Comparison of ENCODE assay signal across 9 mouse cellular contexts in genomic region chr19:47259581-47259980, GRCm38 (mm10).
DNase-seq lines count a peak whose midpoint lies in the region; ATAC-seq and TF ChIP-seq lines count a peak whose summit lies in the region.
"Had no signal": no experiment of that assay in that cellular context is flagged by ENCODE, and none has a peak within 500 bp of the region (broad histone marks: within the 10 kb centered on the region; RNA-seq: fewer than 3 reads in every experiment).

No protein-coding gene starts in this region.

- no peak for ATAC-seq in CD4-positive, CD25-positive, alpha-beta regulatory T cell, adult 4 months

- H3K9ac ChIP-seq in CH12.LX (ENCODE audit: insufficient read depth, low read depth) = no peak overlapping the region
- H3K9ac ChIP-seq: hindbrain, embryonic 15.5 days had no signal

- no peak for TF ChIP-seq EP300 in CH12.LX (IDR thresholded peaks at IDR 0.05; ENCODE audit: low read length)

- H3K27ac ChIP-seq in CH12.LX (ENCODE audit: insufficient read depth, low read depth) = no peak overlapping the region
- H3K27ac ChIP-seq: hindbrain, embryonic 15.5 days had no signal

- in situ Hi-C loops in CH12.LX (cut with MboI; ENCODE audit: low pct_ligation_motif_present, low pct_unique_long_range_greater_than_20kb, low sequenced_read_pairs) = no loop called here

- peak; percentile 54 for DNase-seq in CD4-positive, CD25-positive, alpha-beta regulatory T cell, adult 2 months (ENCODE audit: low read depth, low spot score)
- peak; percentile 44 for DNase-seq in CH12.LX (ENCODE audit: extremely low read depth)
- peak; percentile 71 for DNase-seq in embryo, embryonic 9.5 days (ENCODE audit: extremely low spot score)
- DNase-seq in kidney, adult 18-20 months = peak; percentile 53
- DNase-seq in lung, postnatal 36 days = peak; percentile 56
- DNase-seq in urinary bladder, postnatal 10 days (ENCODE audit: low spot score) = no peak
- DNase-seq in frontal cortex, postnatal 36 days (ENCODE audit: low spot score in 2 of 2) = no peak

- dilution Hi-C loops in CH12.LX (cut with MboI; ENCODE audit: extremely low pct_ligation_motif_present, extremely low pct_unique_long_range_greater_than_20kb, low sequenced_read_pairs) = no loop called here

- TF ChIP-seq RAD21 in CH12.LX (IDR thresholded peaks at IDR 0.05; ENCODE audit: low read depth, low read length) = peak; percentile 58

- no peak overlapping the region for H3K4me3 ChIP-seq in CH12.LX (replicated peaks in 1 of 3; ENCODE audit: low read depth in 2 of 3, low read length in 2 of 3, poor library complexity in 1 of 3)
- H3K4me3 ChIP-seq: hindbrain, embryonic 15.5 days had no signal

- no peaks in the 10 kb centered on the region for H3K27me3 ChIP-seq in CH12.LX (replicated peaks)

- TF ChIP-seq POLR2A in CH12.LX (IDR thresholded peaks at IDR 0.05; ENCODE audit: low read depth, low read length) = no peak

- no peak overlapping the region for H3K4me2 ChIP-seq in CH12.LX (ENCODE audit: insufficient read depth, low read depth, poor library complexity, severe bottlenecking)
- H3K4me2 ChIP-seq: hindbrain, embryonic 15.5 days had no signal

- H3K36me3 ChIP-seq in CH12.LX (replicated peaks in 1 of 2; ENCODE audit: control insufficient read depth in 1 of 2, insufficient read depth in 1 of 2, low read length in 1 of 2) = no peaks in the 10 kb centered on the region
- H3K36me3 ChIP-seq: hindbrain, embryonic 15.5 days had no signal

- H3K9me3 ChIP-seq in CH12.LX (replicated peaks; ENCODE audit: low read length) = peaks cover 17% of the 10 kb centered on the region
- H3K9me3 ChIP-seq: hindbrain, embryonic 15.5 days had no signal

- H3K4me1 ChIP-seq in CH12.LX (ENCODE audit: control insufficient read depth in 1 of 2, insufficient read depth in 2 of 2) = no peaks in the 10 kb centered on the region
- H3K4me1 ChIP-seq: hindbrain, embryonic 15.5 days had no signal

- TF ChIP-seq CTCF in CH12.LX (conservative IDR thresholded peaks at IDR 0.05 in 1 of 2, IDR thresholded peaks at IDR 0.05 in 1 of 2; ENCODE audit: low read depth in 2 of 2, low read length in 2 of 2) = peak; percentile 66 to 76

- no peaks in the 10 kb centered on the region for H3K79me2 ChIP-seq in CH12.LX (replicated peaks; ENCODE audit: control insufficient read depth, extremely low read depth, insufficient read depth, poor library complexity, severe bottlenecking)

TF ChIP-seq in CH12.LX, 34 proteins besides CTCF, POLR2A, EP300 and RAD21:
- TF ChIP-seq CHD1 (IDR thresholded peaks at IDR 0.05; ENCODE audit: low read depth, low read length) (no peak), SMC3 (IDR thresholded peaks at IDR 0.05; ENCODE audit: low read depth, low read length) (peak; percentile 57)

Comparison
In these comparisons a context has a peak if more than half of its experiments do, and no peak if none do; other contexts are left out.
1. DNase-seq: peak in CD4-positive, CD25-positive, alpha-beta regulatory T cell, adult 2 months (single experiment), CH12.LX (single experiment), embryo, embryonic 9.5 days (single experiment), kidney, adult 18-20 months (single experiment) and lung, postnatal 36 days (single experiment); none in urinary bladder, postnatal 10 days (single experiment) and frontal cortex, postnatal 36 days (0 of 2).